Mouse (Mus musculus) lung, postnatal 0 days (tissue): ENCODE data around the gene Cry1. TPM values are rescaled to one million over a fixed set of nuclear protein-coding genes. Genes with fewer than 3 reads are reported as not detected.
A peak's percentile ranks its signal among the peaks of the same experiment; 100 is the strongest.

Source experiments
- ATAC-seq: fragments of 200-750 bp; cut with Nextera tagmentation; 2 replicates; pipeline ENCODE4 v1.8.0; 2017; ENCODE audit warnings: moderate library complexity
- DNase-seq: peaks from one replicate; pipeline ENCODE4 v3.0.0-alpha.2; 2016; ENCODE audit warnings: low spot score
- H3K27ac ChIP-seq: fragments of 300-500 bp; sonication (generic); 2 replicates; pipeline ENCODE4 v1.5.1; 2014; ENCODE audit warnings: antibody characterized with exemption, mild to moderate bottlenecking, low read length, mixed read lengths
- H3K27me3 ChIP-seq: fragments of 300-500 bp; sonication (generic); replicated peaks from 2 replicates; pipeline ENCODE4 v1.6.1; 2014; ENCODE audit warnings: low read length, mixed read lengths; ENCODE audit not compliant: insufficient read depth
- H3K36me3 ChIP-seq: fragments of 300-500 bp; sonication (generic); 2 replicates; pipeline ENCODE4 v1.6.1; 2014; ENCODE audit warnings: low read length, mixed read lengths; ENCODE audit not compliant: insufficient read depth
- H3K4me1 ChIP-seq: fragments of 300-500 bp; sonication (generic); 2 replicates; pipeline ENCODE4 v1.6.1; 2014; ENCODE audit warnings: antibody characterized with exemption, low read depth, low read length, mixed read lengths; ENCODE audit not compliant: insufficient read depth
- H3K4me2 ChIP-seq: fragments of 300-500 bp; sonication (generic); replicated peaks from 2 replicates; pipeline ENCODE4 v1.6.1; 2014; ENCODE audit warnings: low read depth, mild to moderate bottlenecking, low read length, moderate library complexity, mixed read lengths
- H3K4me3 ChIP-seq: fragments of 300-500 bp; sonication (generic); 2 replicates; pipeline ENCODE4 v1.5.1; 2014; ENCODE audit warnings: low read depth, low read length
- H3K9ac ChIP-seq: fragments of 300-500 bp; sonication (generic); replicated peaks from 2 replicates; pipeline ENCODE4 v1.6.1; 2014; ENCODE audit warnings: low read depth, mild to moderate bottlenecking
- H3K9me3 ChIP-seq: fragments of 300-500 bp; sonication (generic); 2 replicates; pipeline ENCODE4 v1.6.1; 2016; ENCODE audit warnings: low read length, mixed read lengths
- CTCF ChIP-seq: IDR thresholded peaks from 2 replicates; pipeline ENCODE4 v1.5.1; 2016; ENCODE audit warnings: antibody characterized with exemption, mild to moderate bottlenecking
- EP300 ChIP-seq: IDR thresholded peaks from 2 replicates; pipeline ENCODE4 v1.6.1; 2016; ENCODE audit warnings: antibody characterized with exemption, mild to moderate bottlenecking, control low read depth
- WGBS: fragments of 180-500 bp; shearing (Covaris S2); extraction: QIAGEN DNeasy Blood & Tissue Kit; methylation state at CpG from one replicate; pipeline ENCODE4 v1.1.7; 2014; 5-methylcytosine and 5-hydroxymethylcytosine counted together
- polyA plus RNA-seq: library from polyadenylated mRNA; unstranded; fragments of >200 nt; fragmentation: Nextera tagmentation; extraction: Ambion mirVana; gene quantifications from 2 replicates; pipeline ENCODE4 v1.2.1, GENCODE M21; 2015

The Cry1 gene
- 28.8 and 29.4 TPM in 2 replicates for polyA plus RNA-seq

- ATAC-seq: peak; percentile 96
- WGBS: 1% methylated on average over 61 of the region's 75 CpGs
Observed at GRCm38 (mm10) chr10:85184964-85185608, at the start of gene Cry1. Cry1 (minus strand) TSS chr10:85185064.

GRCm38 (mm10) chr10:85221771-85222050 lies 36.8 kb upstream of the Cry1 start:
- H3K36me3 ChIP-seq: no peaks in the 10 kb centered on the region
- no peaks in the 10 kb centered on the region for H3K9me3 ChIP-seq
- WGBS: 84% methylated on average over 6 of the region's 6 CpGs
- no peaks in the 10 kb centered on the region for H3K27me3 ChIP-seq
- H3K9ac ChIP-seq: no peak overlapping the region
- 0 out of 2 replicates have a peak, but pooled peaks cover 3% of the 10 kb centered on the region for H3K4me1 ChIP-seq
- TF ChIP-seq CTCF: no peak
- TF ChIP-seq EP300: no peak
- DNase-seq: no peak
- no peak for ATAC-seq
- no peak overlapping the region for H3K4me3 ChIP-seq
- no peak overlapping the region for H3K27ac ChIP-seq
- peak overlapping the region; percentile 28; the same call in 1 of the 2 replicates for H3K4me2 ChIP-seq

More at GRCm38 (mm10) chr10:85184964-85185608, at the start of gene Cry1:
- Histone ChIP-seq H3K9me3 (no peaks in the 10 kb centered on the region), H3K4me3 (peak within 1 kb of the TSS; percentile 94), H3K36me3 (no peaks in the 10 kb centered on the region), H3K4me1 (peaks cover 10% of the 10 kb centered on the region; the same call in 1 of the 2 replicates), H3K27ac (peak within 1 kb of the TSS; percentile 98), H3K4me2 (peak within 1 kb of the TSS; percentile 94), H3K9ac (peak within 1 kb of the TSS; percentile 91), H3K27me3 (no peaks in the 10 kb centered on the region; the same call in 1 of the 2 replicates)
- DNase-seq: peak; percentile 97
- TF ChIP-seq EP300 (no peak), CTCF (no peak)

GRCm38 (mm10) chr10:85220918-85221770 lies 36.3 kb upstream of the Cry1 start:
- no peaks in the 10 kb centered on the region for H3K36me3 ChIP-seq
- no peaks in the 10 kb centered on the region for H3K27me3 ChIP-seq
- DNase-seq (peak; percentile 79), ATAC-seq (no peak)
- H3K9ac ChIP-seq: no peak overlapping the region
- H3K9me3 ChIP-seq: no peaks in the 10 kb centered on the region
- peak overlapping the region; percentile 28; the same call in 1 of the 2 replicates for H3K4me2 ChIP-seq
- WGBS: 24% methylated on average over 22 of the region's 22 CpGs
- TF ChIP-seq CTCF: peak; percentile 88
- TF ChIP-seq EP300: no peak
- H3K27ac ChIP-seq: no peak overlapping the region
- 0 out of 2 replicates have a peak, but pooled peaks cover 3% of the 10 kb centered on the region for H3K4me1 ChIP-seq
- H3K4me3 ChIP-seq: no peak overlapping the region

- 65% methylated on average over 5 of the region's 5 CpGs for WGBS
- H3K9me3 ChIP-seq: no peaks in the 10 kb centered on the region
- no peaks in the 10 kb centered on the region for H3K36me3 ChIP-seq
- DNase-seq (no peak), ATAC-seq (no peak)
- no peak overlapping the region for H3K27ac ChIP-seq
- H3K4me1 ChIP-seq: no peaks in the 10 kb centered on the region
- no peak overlapping the region for H3K4me3 ChIP-seq
- no peak overlapping the region for H3K9ac ChIP-seq
- TF ChIP-seq EP300 (no peak), CTCF (peak; percentile 32)
- H3K27me3 ChIP-seq: no peaks in the 10 kb centered on the region
- H3K4me2 ChIP-seq: no peak overlapping the region
Observed at GRCm38 (mm10) chr10:85214847-85215246, 30.0 kb upstream of the Cry1 start.

GRCm38 (mm10) chr10:85211673-85212072 lies 26.8 kb upstream of the Cry1 start:
- no peaks in the 10 kb centered on the region for H3K4me1 ChIP-seq
- H3K9me3 ChIP-seq: no peaks in the 10 kb centered on the region
- H3K9ac ChIP-seq: no peak overlapping the region
- no peaks in the 10 kb centered on the region for H3K36me3 ChIP-seq
- H3K27ac ChIP-seq: no peak overlapping the region
- DNase-seq (no peak), ATAC-seq (no peak)
- no peak overlapping the region for H3K4me3 ChIP-seq
- 83% methylated on average over 5 of the region's 5 CpGs for WGBS
- no peaks in the 10 kb centered on the region for H3K27me3 ChIP-seq
- no peak for TF ChIP-seq EP300
- H3K4me2 ChIP-seq: no peak overlapping the region

GRCm38 (mm10) chr10:85210125-85210524 lies 25.3 kb upstream of the Cry1 start:
- Histone ChIP-seq H3K9me3 (no peaks in the 10 kb centered on the region), H3K4me1 (no peaks in the 10 kb centered on the region), H3K4me2 (no peak overlapping the region), H3K27ac (no peak overlapping the region), H3K9ac (no peak overlapping the region), H3K4me3 (no peak overlapping the region), H3K36me3 (no peaks in the 10 kb centered on the region), H3K27me3 (no peaks in the 10 kb centered on the region)
- TF ChIP-seq CTCF (no peak), EP300 (no peak)
- 74% methylated on average over 3 of the region's 3 CpGs for WGBS
- no peak for ATAC-seq
- no peak for DNase-seq
